Mouse (Mus musculus) layer of hippocampus, adult 2 months (tissue): ENCODE results near the gene Rars2. TPM values are rescaled to one million over a fixed set of nuclear protein-coding genes. Genes with fewer than 3 reads are reported as not detected.
"Not testable (repeated sequence)": the region's sequence is repeated elsewhere in the genome, so short reads cannot be mapped to it uniquely, and the experiment has no call there.

Source experiments
- DNase-seq, 2 experiments: peaks; one replicate each; pipeline ENCODE4 v3.0.0; 2022; ENCODE audit warnings: low spot score in 2 of 2
- H3K27ac ChIP-seq: fragments of 200-600 bp; 2 replicates; pipeline ENCODE4 v1.8.1; 2022
- H3K4me3 ChIP-seq: fragments of 200-600 bp; 2 replicates; pipeline ENCODE4 v1.8.1; 2022; ENCODE audit warnings: mild to moderate bottlenecking
- CTCF ChIP-seq: fragments of 200-600 bp; conservative IDR thresholded peaks from 2 replicates; pipeline ENCODE4 v1.8.1; 2022; ENCODE audit warnings: antibody characterized with exemption, mild to moderate bottlenecking, moderate library complexity
- long read RNA-seq, 2 experiments: library from polyadenylated mRNA; stranded (forward); transcript quantifications; one replicate each; pipeline ENCODE4 v2.0.0; 2021; ENCODE audit warnings: borderline mapping rate in 2 of 2
- total RNA-seq, 2 experiments: library from RNA; stranded (reverse); gene quantifications; 2 replicates each; pipeline ENCODE4 v1.2.3; 2021

The Rars2 gene
- 10 to 100 TPM; 24.2 to 28.5 TPM for total RNA-seq
- long read RNA-seq, experiment 1, transcript Rars2-201 (20 exons, 1,868 nt), result major isoform, 9 of 18 reads
- long read RNA-seq, experiment 1, partial matches to known transcripts, result 2 of 18 reads
- long read RNA-seq, experiment 1, other reads (novel, unspliced or antisense), result 7 of 18 reads
- long read RNA-seq, experiment 2, transcript Rars2-201 (20 exons, 1,868 nt), result major isoform, 18 of 26 reads
- long read RNA-seq, experiment 2, partial matches to known transcripts, result 1 of 26 reads
- long read RNA-seq, experiment 2, other reads (novel, unspliced or antisense), result 7 of 26 reads

- H3K4me3 ChIP-seq, result peak within 1 kb of the TSS; percentile 98
- DNase-seq, result peak; percentile 92 to 93
- peak; percentile 62 for TF ChIP-seq CTCF
- H3K27ac ChIP-seq, result peak within 1 kb of the TSS; percentile 96
These were observed at the start of gene Rars2, which contains the start of gene Orc3 for GRCm38 (mm10) chr4:34614630-34615094. Rars2 (plus strand) TSS chr4:34614957. Orc3 (minus strand) TSS chr4:34614944.

DNA sequence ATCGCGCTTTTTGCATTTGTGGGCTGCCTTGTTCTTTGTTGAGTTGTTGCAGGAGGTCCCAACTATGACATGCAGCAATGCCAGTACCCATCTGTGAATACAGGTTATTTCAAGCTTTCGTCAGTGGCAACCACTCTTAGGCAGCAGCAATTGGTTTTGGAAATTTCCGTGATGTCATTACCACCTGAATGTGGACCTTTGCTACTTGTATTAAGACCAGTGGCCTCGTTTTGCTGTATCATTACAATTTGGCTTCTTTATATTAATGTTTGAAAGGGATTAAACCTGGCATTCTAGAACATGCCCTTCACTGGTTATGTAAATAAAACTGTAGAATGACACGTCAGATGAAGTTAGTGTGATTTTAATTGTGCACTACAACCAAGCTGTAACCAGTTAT lies 48.5 kb upstream of the Rars2 start:
- Histone ChIP-seq H3K4me3 (no peak overlapping the region), H3K27ac (no peak overlapping the region)
- no peak for TF ChIP-seq CTCF
- no peak for DNase-seq

- TF ChIP-seq CTCF, result no peak
- Histone ChIP-seq H3K4me3 (no peak overlapping the region), H3K27ac (no peak overlapping the region)
- DNase-seq, result no peak
These were observed 41.9 kb upstream of the Rars2 start for GRCm38 (mm10) chr4:34572876-34573275.

- Histone ChIP-seq H3K4me3 (no peak overlapping the region), H3K27ac (no peak overlapping the region)
- DNase-seq, result no peak
- TF ChIP-seq CTCF, result peak; percentile 68
These were observed 37.7 kb upstream of the Rars2 start for GRCm38 (mm10) chr4:34577028-34577427.

- no peak overlapping the region for H3K4me3 ChIP-seq
These were observed 35.5 kb upstream of the Rars2 start for GRCm38 (mm10) chr4:34579215-34579614.

GRCm38 (mm10) chr4:34581489-34581888 lies 33.3 kb upstream of the Rars2 start:
- not testable (repeated sequence) for DNase-seq, H3K4me3 ChIP-seq, H3K27ac ChIP-seq

More at GRCm38 (mm10) chr4:34579215-34579614, 35.5 kb upstream of the Rars2 start:
- no peak for DNase-seq
- H3K27ac ChIP-seq, result no peak overlapping the region
- no peak for TF ChIP-seq CTCF

DNA sequence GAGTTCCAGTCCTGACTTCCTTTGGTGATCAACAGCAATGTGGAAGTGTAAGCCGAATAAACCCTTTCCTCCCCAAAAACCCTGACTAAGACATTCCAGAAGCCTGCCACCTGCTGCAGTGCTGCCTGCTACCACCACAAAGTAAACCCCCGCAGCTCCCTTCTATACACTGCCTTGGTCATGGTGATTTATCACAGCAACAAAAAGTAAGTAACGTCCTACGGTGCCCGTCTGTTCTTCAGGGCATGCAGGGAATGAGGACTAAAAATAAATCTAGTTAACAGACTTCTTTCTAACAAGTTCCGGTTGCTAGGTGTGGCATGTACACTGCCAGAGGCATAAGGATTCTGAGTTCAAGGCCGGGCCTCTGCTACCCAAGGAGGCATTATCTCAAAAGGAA lies 32.8 kb upstream of the Rars2 start:
- Histone ChIP-seq H3K4me3 (no peak overlapping the region), H3K27ac (no peak overlapping the region)
- no peak for DNase-seq
- no peak for TF ChIP-seq CTCF

GRCm38 (mm10) chr4:34582476-34582875 lies 32.3 kb upstream of the Rars2 start:
- no peak for TF ChIP-seq CTCF
- H3K4me3 ChIP-seq, result no peak overlapping the region
- DNase-seq, result no peak
- no peak overlapping the region for H3K27ac ChIP-seq

DNA sequence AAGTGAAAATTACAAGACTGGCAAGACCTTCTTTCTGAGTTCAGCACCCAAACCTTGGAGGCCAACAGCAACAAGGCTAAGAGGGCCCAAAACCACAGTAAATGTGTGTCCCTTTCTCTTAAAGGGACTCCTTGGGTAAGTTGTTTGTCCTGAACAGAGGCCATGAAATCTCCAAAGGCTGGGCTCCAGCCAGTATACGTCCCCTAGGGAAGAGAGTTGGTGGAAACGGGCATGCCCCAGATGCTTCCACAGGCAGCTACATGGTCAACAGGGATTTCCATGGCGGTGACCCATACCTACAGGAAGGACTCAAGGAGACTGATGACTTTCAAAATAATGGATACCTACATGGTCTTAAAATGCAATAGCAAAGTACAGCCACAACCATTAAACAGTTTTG lies 31.3 kb upstream of the Rars2 start:
- DNase-seq, result no peak
- TF ChIP-seq CTCF, result no peak
- Histone ChIP-seq H3K4me3 (no peak overlapping the region), H3K27ac (no peak overlapping the region)

- no peak overlapping the region for H3K4me3 ChIP-seq
- no peak overlapping the region for H3K27ac ChIP-seq
- no peak for TF ChIP-seq CTCF
- DNase-seq, result no peak
These were observed 29.7 kb upstream of the Rars2 start for GRCm38 (mm10) chr4:34584871-34585607.

- DNase-seq, result no peak
- TF ChIP-seq CTCF, result no peak
- H3K4me3 ChIP-seq, result no peak overlapping the region
These were observed 11.6 kb upstream of the Rars2 start for GRCm38 (mm10) chr4:34603123-34603522.

DNA sequence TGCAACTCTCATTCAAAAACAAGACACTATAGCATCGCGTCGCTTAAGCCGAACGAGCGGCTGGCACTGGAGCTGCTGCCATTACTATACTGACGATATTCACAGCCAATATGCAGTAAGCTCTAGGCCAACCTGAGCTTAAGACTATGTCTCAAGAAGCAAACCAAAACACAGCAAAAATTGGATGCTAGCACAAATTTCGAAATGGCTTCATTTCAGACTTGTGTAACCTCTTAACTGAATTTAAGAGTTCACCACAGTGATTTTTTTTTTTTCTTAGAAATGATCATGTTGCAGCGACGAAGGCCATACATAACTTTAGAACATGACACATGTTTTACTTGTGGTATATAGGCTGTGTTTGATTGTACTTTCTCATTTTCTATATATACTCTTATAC lies 8.1 kb upstream of the Rars2 start:
- no peak for TF ChIP-seq CTCF
- DNase-seq, result no peak
- H3K27ac ChIP-seq, result no peak overlapping the region

More at GRCm38 (mm10) chr4:34603123-34603522, 11.6 kb upstream of the Rars2 start:
- no peak overlapping the region for H3K27ac ChIP-seq

GRCm38 (mm10) chr4:34613571-34614145 lies 1.1 kb upstream of the Rars2 start:
- no peak for TF ChIP-seq CTCF
- Histone ChIP-seq H3K4me3 (peak overlapping the region; percentile 98), H3K27ac (0 out of 2 replicates have a peak overlapping the region, but pooled peaks have one; percentile 96)

More for the DNA sequence above, 8.1 kb upstream of the Rars2 start:
- no peak overlapping the region for H3K4me3 ChIP-seq

DNA sequence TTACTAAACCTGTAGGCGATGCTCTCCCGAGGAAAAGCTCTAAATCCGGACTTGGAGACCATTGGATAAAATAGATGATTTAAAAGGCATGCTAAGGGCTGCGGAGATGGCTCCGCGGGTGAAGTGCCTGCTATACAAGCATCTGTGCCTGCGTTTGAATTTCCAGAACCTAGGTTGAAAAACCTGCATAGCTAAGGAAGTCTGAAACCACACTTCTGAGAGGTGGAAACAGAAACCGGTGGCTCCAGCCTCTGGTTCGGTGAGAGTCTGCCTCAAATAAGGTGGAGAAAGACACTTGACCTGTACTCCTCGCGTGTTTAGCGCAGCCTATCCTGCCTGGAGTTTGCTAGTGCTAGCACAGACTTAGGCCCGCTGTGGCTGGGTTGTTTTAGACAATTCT lies 546 bp downstream of the Rars2 start:
- TF ChIP-seq CTCF, result no peak
- no peak for DNase-seq
- Histone ChIP-seq H3K27ac (peak overlapping the region; percentile 96), H3K4me3 (peak overlapping the region; percentile 98)

More at GRCm38 (mm10) chr4:34613571-34614145, 1.1 kb upstream of the Rars2 start:
- DNase-seq, result no peak
